Mouse (Mus musculus) cortical plate, adult 2 months (tissue): ENCODE measurements around the gene Hhipl1.

Experiments used
- CTCF ChIP-seq: fragments of 200-500 bp; IDR thresholded peaks from 2 replicates; pipeline ENCODE4 v1.5.1; 2011; ENCODE audit warnings: mild to moderate bottlenecking, control low read depth, low read length; ENCODE audit not compliant: insufficient read depth; ENCODE audit errors: extremely low read depth
- POLR2A ChIP-seq: fragments of 200-500 bp; IDR thresholded peaks from 2 replicates; pipeline ENCODE4 v1.6.1; 2011; ENCODE audit warnings: mild to moderate bottlenecking, low read length, control low read depth; ENCODE audit not compliant: insufficient read depth; ENCODE audit errors: extremely low read depth

DNA sequence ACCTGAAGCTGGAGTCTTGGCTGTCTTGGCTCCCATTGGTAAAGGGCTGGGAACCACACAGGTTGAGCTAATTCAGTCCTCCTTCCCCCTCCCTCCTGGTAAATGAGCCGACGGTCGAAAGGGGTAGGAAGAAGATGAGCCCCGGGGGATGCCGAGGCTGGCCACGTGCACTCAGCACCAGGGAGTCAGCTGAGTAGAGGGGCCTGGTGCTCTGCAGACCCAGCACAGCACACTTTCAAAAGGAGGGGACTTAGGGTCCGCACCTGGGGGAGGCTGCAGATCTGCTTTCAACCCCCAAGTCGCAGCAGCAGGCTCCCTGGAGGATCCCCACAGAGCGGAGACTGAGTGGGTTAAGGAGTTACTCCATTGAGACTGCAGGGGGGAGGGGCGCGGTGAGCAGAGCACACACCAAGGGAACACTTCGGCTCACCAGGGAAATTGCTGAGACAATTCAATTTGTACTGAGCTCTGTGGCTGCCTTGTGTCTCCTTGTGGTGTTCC lies 28.7 kb upstream of the Hhipl1 start:
- TF ChIP-seq CTCF (no peak), POLR2A (no peak)
